Mouse (Mus musculus) limb, embryonic 11.5 days (tissue): ENCODE measurements around the gene Ago1. TPM values are rescaled to one million over a fixed set of nuclear protein-coding genes. Genes with fewer than 3 reads are reported as not detected.

Source experiments
- ATAC-seq: fragments of 200-750 bp; cut with Nextera tagmentation; 2 replicates; pipeline ENCODE4 v1.8.0; 2017; ENCODE audit warnings: low read depth; ENCODE audit not compliant: insufficient number of reproducible peaks, low FRiP score, low TSS enrichment
- DNase-seq: peaks from one replicate; pipeline ENCODE4 v3.0.0-alpha.2; 2015; ENCODE audit warnings: low spot score
- H3K27ac ChIP-seq: fragments of 300-500 bp; sonication (generic); replicated peaks from 2 replicates; pipeline ENCODE4 v1.5.1; 2014; ENCODE audit warnings: low read depth, mild to moderate bottlenecking, low read length
- H3K27me3 ChIP-seq: fragments of 300-500 bp; sonication (generic); 2 replicates; pipeline ENCODE4 v1.6.1; 2014; ENCODE audit warnings: mild to moderate bottlenecking, low read length, mixed read lengths; ENCODE audit not compliant: control insufficient read depth, insufficient read depth
- H3K36me3 ChIP-seq: fragments of 300-500 bp; sonication (generic); 2 replicates; pipeline ENCODE4 v1.6.1; 2014; ENCODE audit warnings: mild to moderate bottlenecking, low read length, moderate library complexity, mixed read lengths; ENCODE audit not compliant: control insufficient read depth, insufficient read depth
- H3K4me1 ChIP-seq: fragments of 300-500 bp; sonication (generic); 2 replicates; pipeline ENCODE4 v1.6.1; 2014; ENCODE audit warnings: low read length, mixed read lengths; ENCODE audit not compliant: control insufficient read depth, insufficient read depth
- H3K4me2 ChIP-seq: fragments of 300-500 bp; sonication (generic); 2 replicates; pipeline ENCODE4 v1.6.1; 2014; ENCODE audit warnings: low read depth, mild to moderate bottlenecking, moderate library complexity; ENCODE audit not compliant: severe bottlenecking
- H3K4me3 ChIP-seq: fragments of 300-500 bp; sonication (generic); 2 replicates; pipeline ENCODE4 v1.5.1; 2014; ENCODE audit warnings: low read depth, low read length
- H3K9ac ChIP-seq: fragments of 300-500 bp; sonication (generic); 2 replicates; pipeline ENCODE4 v1.6.1; 2014; ENCODE audit warnings: mild to moderate bottlenecking, low read length
- H3K9me3 ChIP-seq: fragments of 300-500 bp; sonication (generic); 2 replicates; pipeline ENCODE4 v1.6.1; 2016; ENCODE audit warnings: low read length; ENCODE audit not compliant: control insufficient read depth
- WGBS: fragments of 180-500 bp; shearing (Covaris S2); extraction: QIAGEN DNeasy Blood & Tissue Kit; methylation state at CpG from one replicate; pipeline ENCODE4 v1.1.7; 2014; 5-methylcytosine and 5-hydroxymethylcytosine counted together
- polyA plus RNA-seq: library from polyadenylated mRNA; unstranded; fragments of >200 nt; fragmentation: Nextera tagmentation; extraction: Ambion mirVana; gene quantifications from 2 replicates; pipeline ENCODE4 v1.2.1, GENCODE M21; 2014

The Ago1 gene
- polyA plus RNA-seq, 1 experiment from 2014 or later = 7.8 TPM

- Histone ChIP-seq H3K36me3 (no peaks in the 10 kb centered on the region), H3K4me3 (no peak overlapping the region), H3K27ac (no peak overlapping the region)
Observed at GRCm38 (mm10) chr4:126415707-126416106, 52.7 kb downstream of the Ago1 start.

GRCm38 (mm10) chr4:126412526-126412925 is 55.9 kb downstream of the Ago1 start:
- Histone ChIP-seq H3K4me1 (no peaks in the 10 kb centered on the region), H3K4me2 (no peak overlapping the region), H3K9me3 (no peaks in the 10 kb centered on the region), H3K9ac (no peak overlapping the region), H3K36me3 (no peaks in the 10 kb centered on the region), H3K27me3 (no peaks in the 10 kb centered on the region), H3K4me3 (no peak overlapping the region), H3K27ac (no peak overlapping the region)
- DNase-seq (no peak), ATAC-seq (no peak)
- 90% methylated on average over 3 of the region's 3 CpGs for WGBS

More at GRCm38 (mm10) chr4:126415707-126416106, 52.7 kb downstream of the Ago1 start:
- no peaks in the 10 kb centered on the region for H3K4me1 ChIP-seq
- H3K27me3 ChIP-seq = no peaks in the 10 kb centered on the region
- DNase-seq (no peak), ATAC-seq (no peak)
- no peaks in the 10 kb centered on the region for H3K9me3 ChIP-seq
- H3K4me2 ChIP-seq = no peak overlapping the region
- H3K9ac ChIP-seq = no peak overlapping the region

Other genes with a start within 250 kb of the Ago1 start
- gene Map7d1, start 212.2 kb downstream of the Ago1 start, polyA plus RNA-seq = 54.6 and 61.2 TPM in 2 replicates
- gene Trappc3, start 206.3 kb downstream of the Ago1 start, polyA plus RNA-seq = 25.0 and 32.2 TPM in 2 replicates
- gene Col8a2, start 181.8 kb downstream of the Ago1 start, polyA plus RNA-seq = 1.4 and 1.5 TPM in 2 replicates
- 59.2 and 62.0 TPM in 2 replicates for gene Adprhl2, start 146.9 kb downstream of the Ago1 start, polyA plus RNA-seq
- gene Tekt2, start 142.9 kb downstream of the Ago1 start, polyA plus RNA-seq = 2.6 and 3.1 TPM in 2 replicates
- 11.9 and 14.8 TPM in 2 replicates for gene Ago3, start 39.0 kb downstream of the Ago1 start, polyA plus RNA-seq
- gene Ago4, start 64.9 kb upstream of the Ago1 start, polyA plus RNA-seq = 1.2 and 1.7 TPM in 2 replicates
- 67.4 and 71.1 TPM in 2 replicates for gene Clspn, start 88.4 kb upstream of the Ago1 start, polyA plus RNA-seq
- 1.6 and 2.2 TPM in 2 replicates for gene 5730409E04Rik, start 141.2 kb upstream of the Ago1 start, polyA plus RNA-seq
- gene Psmb2, start 209.0 kb upstream of the Ago1 start, polyA plus RNA-seq = 542 and 572 TPM in 2 replicates